Mouse (Mus musculus) layer of hippocampus, adult 11-12 months (tissue): ENCODE data around the gene Snx29.

ENCODE experiments used
- DNase-seq: peaks from one replicate; pipeline ENCODE4 v3.0.0; 2022; ENCODE audit warnings: low spot score

The Snx29 gene

DNA sequence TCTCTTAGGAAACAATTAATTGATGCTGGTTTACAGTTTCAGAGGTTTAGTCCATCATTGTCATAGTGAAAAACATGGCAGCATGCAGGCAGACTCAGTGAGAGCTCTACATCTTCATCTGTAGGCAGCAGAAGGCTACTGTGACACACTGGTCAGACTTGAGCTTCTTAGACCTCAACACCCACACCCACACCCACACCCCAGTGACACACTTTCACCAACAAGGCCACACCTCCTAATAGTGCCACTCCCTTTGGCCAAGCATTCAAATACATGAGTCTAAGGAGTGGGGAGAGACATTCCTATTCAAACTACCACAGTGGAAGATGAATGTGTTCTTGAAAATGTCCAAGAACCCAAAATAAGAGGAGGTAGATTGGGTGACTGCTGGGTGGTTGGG, 460.6 kb downstream of the Snx29 start:
- no peak for DNase-seq

- DNase-seq: no peak
These were observed 461.6 kb downstream of the Snx29 start for GRCm38 (mm10) chr16:11784354-11784753.

GRCm38 (mm10) chr16:11785806-11786205, 463.1 kb downstream of the Snx29 start:
- no peak for DNase-seq

GRCm38 (mm10) chr16:11790476-11790875, 467.8 kb downstream of the Snx29 start:
- DNase-seq: no peak

DNA sequence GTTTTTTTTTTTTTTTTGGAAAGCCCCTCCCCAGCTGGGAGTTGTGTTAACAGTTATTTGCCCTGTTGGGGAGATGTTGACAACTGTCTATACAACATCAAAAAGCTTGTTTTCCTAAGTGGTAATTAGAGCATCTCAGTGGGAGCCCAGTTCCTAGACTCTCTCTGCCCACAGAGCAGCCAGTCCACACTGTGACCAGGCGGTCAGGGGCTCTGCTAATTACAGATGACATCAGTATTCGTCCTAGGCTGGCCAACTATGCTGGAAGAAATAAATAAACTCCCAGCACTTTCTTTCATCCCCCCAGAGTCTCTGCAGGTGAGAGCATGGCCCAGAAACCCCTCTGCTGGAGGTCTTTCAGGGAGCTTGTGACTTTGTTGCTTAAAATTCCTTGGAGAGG, 470.7 kb downstream of the Snx29 start:
- no peak for DNase-seq

GRCm38 (mm10) chr16:11794628-11795027, 471.9 kb downstream of the Snx29 start:
- no peak for DNase-seq

DNA sequence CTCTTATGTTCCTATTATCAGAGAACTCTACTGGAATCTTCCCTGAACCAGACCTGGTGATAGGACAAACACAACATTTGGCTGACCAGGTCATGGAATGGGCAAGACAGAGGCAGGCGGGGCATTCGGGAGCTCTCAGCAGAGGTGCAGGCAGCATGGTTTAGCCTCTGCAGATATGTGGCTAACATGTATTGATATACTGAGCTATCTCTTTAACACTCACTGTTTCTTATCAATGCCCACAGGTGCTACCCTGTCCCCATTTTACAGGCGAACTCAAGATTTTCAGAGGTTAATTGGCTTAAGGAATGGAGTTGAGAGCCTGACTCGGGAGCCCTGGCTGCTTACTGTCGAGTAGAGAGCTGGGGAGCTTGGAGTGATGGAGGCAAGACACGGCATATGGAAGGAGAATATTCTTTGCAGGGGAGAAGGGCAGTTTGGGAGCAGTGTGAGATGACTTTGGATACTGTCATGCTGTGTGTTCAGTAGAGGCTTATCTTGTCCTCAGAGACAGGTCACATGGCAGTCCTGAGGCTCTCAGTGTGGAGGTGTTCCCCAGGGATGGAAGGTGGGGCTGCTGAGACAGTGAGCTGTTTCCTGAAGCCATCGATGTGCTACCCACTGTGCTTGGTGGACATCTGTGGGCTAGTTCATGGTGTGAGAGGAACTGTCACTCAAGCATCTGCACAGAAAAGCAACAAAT, 473.2 kb downstream of the Snx29 start:
- no peak for DNase-seq

DNA sequence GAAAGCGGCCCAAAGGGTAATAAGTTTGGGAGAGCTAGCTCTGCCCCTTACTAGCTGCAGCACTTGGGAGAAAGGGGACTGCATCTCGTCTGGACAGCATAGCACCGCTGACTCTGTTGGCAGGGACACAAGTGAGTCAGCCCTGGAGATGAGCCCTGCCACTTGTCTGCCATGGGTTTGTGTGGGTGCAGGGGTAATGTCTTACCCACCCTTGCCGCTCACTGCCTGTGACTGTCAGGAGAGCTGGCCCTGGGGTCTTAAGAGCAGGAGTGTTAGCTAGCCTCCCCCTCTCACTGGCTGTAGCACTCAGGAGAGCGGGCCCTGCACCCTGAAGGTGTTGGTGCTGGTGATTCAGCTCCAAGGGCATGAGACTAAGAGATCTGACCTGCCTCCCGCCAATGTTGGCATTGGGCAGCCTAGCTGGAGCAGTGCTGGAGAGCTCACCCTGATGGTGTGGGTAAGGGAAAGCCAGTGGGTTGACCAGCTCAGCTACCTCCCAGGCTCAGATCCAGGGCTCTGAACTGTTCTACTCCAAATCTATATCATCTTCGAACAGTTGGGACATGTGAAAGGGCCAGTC, 479.3 kb downstream of the Snx29 start:
- no peak for DNase-seq
